Mouse (Mus musculus) hindbrain, embryonic 10.5 days (tissue): ENCODE data around the gene Fcna. TPM values are rescaled to one million over a fixed set of nuclear protein-coding genes. Genes with fewer than 3 reads are reported as not detected.

ENCODE experiments used
- DNase-seq: peaks from one replicate; pipeline ENCODE4 v3.0.0-alpha.2; 2017; ENCODE audit warnings: low spot score
- H3K27ac ChIP-seq: fragments of 300-500 bp; sonication (generic); 2 replicates; pipeline ENCODE4 v1.5.1; 2016; ENCODE audit warnings: mild to moderate bottlenecking, moderate library complexity
- H3K27me3 ChIP-seq: fragments of 300-500 bp; sonication (generic); 2 replicates; pipeline ENCODE4 v1.6.1; 2016; ENCODE audit warnings: mild to moderate bottlenecking; ENCODE audit not compliant: poor library complexity, insufficient read depth, severe bottlenecking
- H3K36me3 ChIP-seq: fragments of 300-500 bp; sonication (generic); 2 replicates; pipeline ENCODE4 v1.6.1; 2016; ENCODE audit warnings: mild to moderate bottlenecking, moderate library complexity
- H3K4me1 ChIP-seq: fragments of 300-500 bp; sonication (generic); replicated peaks from 2 replicates; pipeline ENCODE4 v1.6.1; 2016; ENCODE audit warnings: mild to moderate bottlenecking
- H3K4me3 ChIP-seq: fragments of 300-500 bp; sonication (generic); 2 replicates; pipeline ENCODE4 v1.5.1; 2016; ENCODE audit warnings: mild to moderate bottlenecking, moderate library complexity
- H3K9me3 ChIP-seq: fragments of 300-500 bp; sonication (generic); 2 replicates; pipeline ENCODE4 v1.6.1; 2016; ENCODE audit warnings: mild to moderate bottlenecking, moderate library complexity
- WGBS: fragments of 180-500 bp; shearing (Covaris S2); methylation state at CpG from one replicate; pipeline ENCODE4 v1.1.7; 2016; 5-methylcytosine and 5-hydroxymethylcytosine counted together
- polyA plus RNA-seq: library from polyadenylated mRNA; unstranded; fragments of >200 nt; fragmentation: Nextera tagmentation; extraction: Ambion mirVana; gene quantifications from 2 replicates; pipeline ENCODE4 v1.2.1, GENCODE M21; 2016

Fcna gene
- polyA plus RNA-seq, 1 experiment from 2014 or later = 1.2 TPM

- H3K4me1 ChIP-seq = no peaks in the 10 kb centered on the region
- no peak for DNase-seq
- no peak overlapping the region for H3K27ac ChIP-seq
- peaks cover 97% of the 10 kb centered on the region for H3K36me3 ChIP-seq
- no peak overlapping the region for H3K4me3 ChIP-seq
- H3K9me3 ChIP-seq = no peaks in the 10 kb centered on the region
- no peaks in the 10 kb centered on the region for H3K27me3 ChIP-seq
- 88% methylated on average over 2 of the region's 2 CpGs for WGBS
These were observed 27.8 kb downstream of the Fcna start for GRCm38 (mm10) chr2:25600037-25600436.

DNA sequence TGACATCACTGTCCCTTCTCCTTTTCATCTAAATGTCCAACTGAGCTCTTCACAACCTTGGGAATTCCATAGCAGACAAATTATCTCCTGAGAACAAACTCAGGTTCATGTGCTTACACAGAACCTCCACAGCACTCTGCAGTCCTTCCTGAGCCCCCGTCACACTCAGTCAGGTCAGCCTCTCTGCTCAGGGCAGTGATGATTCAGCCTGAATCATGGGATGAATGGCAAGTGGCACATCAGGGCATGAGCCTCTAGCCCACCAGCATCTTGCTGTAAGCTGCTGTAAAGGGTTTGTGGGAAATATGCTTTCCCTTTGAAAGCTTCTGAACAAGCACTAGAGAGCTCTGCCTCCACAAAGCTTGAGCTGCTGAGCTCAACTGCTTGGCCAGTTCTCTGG, 29.1 kb downstream of the Fcna start:
- WGBS = 88% methylated on average over 1 of the region's 1 CpGs
- Histone ChIP-seq H3K4me1 (no peaks in the 10 kb centered on the region), H3K27ac (no peak overlapping the region), H3K36me3 (peaks cover 96% of the 10 kb centered on the region), H3K4me3 (no peak overlapping the region), H3K27me3 (no peaks in the 10 kb centered on the region), H3K9me3 (no peaks in the 10 kb centered on the region)
- no peak for DNase-seq

DNA sequence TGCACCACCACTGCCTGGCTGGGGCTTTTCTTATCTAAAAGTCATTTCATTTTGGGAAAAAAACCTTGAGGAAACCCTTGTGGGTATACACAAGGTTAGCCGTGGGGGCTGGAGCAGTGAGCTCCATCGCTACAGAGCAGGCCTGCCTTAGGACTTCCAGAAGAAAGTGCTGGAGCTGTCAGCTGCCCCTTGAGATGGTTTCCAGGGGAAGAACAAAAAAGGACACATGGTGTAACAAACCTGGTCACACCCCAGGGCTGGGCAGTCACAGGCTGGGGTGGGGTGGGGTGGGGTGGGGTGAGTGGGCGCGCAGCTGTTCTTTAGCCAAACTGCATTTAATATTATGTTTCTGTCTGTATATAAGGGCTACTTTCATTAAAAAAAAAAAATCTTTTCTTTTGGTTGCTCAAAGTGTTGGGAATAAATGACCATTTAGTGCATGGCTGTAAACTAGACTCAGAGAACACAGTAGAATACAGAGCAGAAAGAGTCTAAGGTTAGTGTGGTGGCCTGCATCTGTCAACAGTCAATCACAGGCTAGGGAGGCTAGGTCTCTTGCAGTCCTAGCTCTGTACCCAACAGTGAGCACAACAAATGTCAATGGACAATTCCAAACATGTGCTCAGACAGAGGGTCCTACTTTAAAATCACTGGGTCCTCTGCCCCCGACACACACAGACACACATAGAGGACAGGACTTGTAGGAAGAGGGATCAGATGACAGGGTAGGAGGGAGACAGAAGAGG, 30.9 kb downstream of the Fcna start:
- Histone ChIP-seq H3K9me3 (no peaks in the 10 kb centered on the region), H3K27ac (no peak overlapping the region), H3K36me3 (peaks cover 96% of the 10 kb centered on the region), H3K4me1 (no peaks in the 10 kb centered on the region), H3K4me3 (no peak overlapping the region), H3K27me3 (no peaks in the 10 kb centered on the region)
- DNase-seq = no peak
- 97% methylated on average over 5 of the region's 5 CpGs for WGBS

GRCm38 (mm10) chr2:25591863-25592262, 36.0 kb downstream of the Fcna start:
- DNase-seq = no peak
- Histone ChIP-seq H3K4me1 (no peaks in the 10 kb centered on the region), H3K27ac (no peak overlapping the region), H3K27me3 (no peaks in the 10 kb centered on the region), H3K4me3 (no peak overlapping the region), H3K9me3 (no peaks in the 10 kb centered on the region), H3K36me3 (peaks cover 94% of the 10 kb centered on the region)
- 92% methylated on average over 2 of the region's 2 CpGs for WGBS

DNA sequence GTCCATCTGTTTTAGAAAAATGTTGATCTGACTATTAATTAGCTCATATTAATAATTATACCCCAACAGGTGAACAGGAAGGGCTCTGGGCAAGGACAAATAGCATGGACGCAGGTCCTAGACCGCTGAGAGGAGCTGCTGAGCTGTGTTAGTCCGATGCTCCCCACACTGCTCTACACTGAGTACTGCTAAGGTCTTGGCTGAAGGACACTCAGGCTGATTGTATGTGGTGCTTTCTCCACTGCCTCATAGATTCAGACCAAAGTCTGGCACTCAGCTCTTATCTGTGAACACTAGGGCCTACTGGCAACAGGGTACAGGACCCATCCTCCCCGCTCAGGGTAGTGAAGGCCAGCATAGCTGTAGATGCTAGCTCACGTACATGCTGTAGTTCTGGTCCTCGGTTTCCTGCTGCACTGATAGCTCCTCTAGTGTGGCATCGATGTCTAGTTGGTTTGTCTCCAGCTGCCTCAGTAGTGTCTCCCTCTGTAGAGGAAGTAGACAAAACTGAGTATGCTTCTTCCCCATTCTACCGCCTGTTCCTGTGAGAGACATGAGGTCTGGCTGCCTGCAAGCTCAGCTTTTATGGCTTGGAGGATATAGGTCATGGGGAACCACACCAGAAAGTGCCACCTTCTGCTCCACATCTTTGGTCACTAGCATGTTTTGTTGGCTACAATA, 39.5 kb downstream of the Fcna start:
- Histone ChIP-seq H3K4me3 (no peak overlapping the region), H3K27ac (no peak overlapping the region), H3K4me1 (peaks cover 3% of the 10 kb centered on the region; the same call in 1 of the 2 replicates), H3K36me3 (peaks cover 99% of the 10 kb centered on the region), H3K27me3 (no peaks in the 10 kb centered on the region), H3K9me3 (no peaks in the 10 kb centered on the region)
- DNase-seq = no peak
- WGBS = 96% methylated on average over 8 of the region's 8 CpGs

DNA sequence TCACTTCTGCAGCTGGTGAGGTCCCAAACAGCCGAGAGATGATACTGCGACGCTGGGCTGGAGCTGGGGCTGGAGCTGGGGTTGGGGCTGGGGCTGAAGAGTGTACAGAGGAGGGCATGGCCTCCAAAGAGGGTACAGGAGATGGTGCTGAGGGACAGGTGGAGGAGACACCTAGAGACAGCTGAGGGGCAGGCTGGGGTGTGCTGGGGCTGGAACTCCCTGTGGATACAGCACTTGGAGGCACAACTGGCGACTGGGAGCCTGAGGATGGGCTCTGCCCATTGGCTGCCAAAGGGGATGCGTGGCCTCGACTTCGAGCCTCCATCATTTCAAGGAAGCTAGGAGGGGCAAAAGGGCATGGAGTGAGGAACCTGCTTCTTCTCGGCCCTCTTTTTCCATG, 40.5 kb downstream of the Fcna start:
- H3K27ac ChIP-seq = no peak overlapping the region
- DNase-seq = no peak
- H3K27me3 ChIP-seq = no peaks in the 10 kb centered on the region
- peaks cover 14% of the 10 kb centered on the region for H3K4me1 ChIP-seq
- no peaks in the 10 kb centered on the region for H3K9me3 ChIP-seq
- peaks cover 98% of the 10 kb centered on the region for H3K36me3 ChIP-seq
- H3K4me3 ChIP-seq = no peak overlapping the region
- WGBS = 90% methylated on average over 8 of the region's 8 CpGs

DNA sequence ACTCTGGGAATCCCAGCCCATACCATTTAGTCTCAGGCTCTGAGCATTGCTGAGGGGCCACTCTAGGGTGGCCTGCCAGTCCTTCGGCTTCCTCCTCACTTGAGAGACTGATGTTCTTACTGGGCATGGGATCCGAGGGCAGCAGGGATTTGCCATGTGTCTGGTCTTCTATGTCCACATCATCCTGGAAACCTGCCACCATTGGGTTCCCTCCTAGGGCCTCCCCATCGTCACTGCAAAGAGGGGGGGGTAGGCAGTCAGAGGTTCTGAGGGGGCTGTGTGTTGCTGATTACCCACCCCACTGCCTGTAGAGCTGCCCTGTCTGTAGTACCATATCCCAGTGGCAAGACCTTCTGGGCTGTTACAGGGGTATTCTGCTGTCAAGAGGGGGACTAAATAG, 42.2 kb downstream of the Fcna start:
- peaks cover 9% of the 10 kb centered on the region for H3K27me3 ChIP-seq
- no peaks in the 10 kb centered on the region for H3K9me3 ChIP-seq
- WGBS = 91% methylated on average over 3 of the region's 3 CpGs
- H3K27ac ChIP-seq = no peak overlapping the region
- peaks cover 81% of the 10 kb centered on the region for H3K36me3 ChIP-seq
- no peak for DNase-seq
- H3K4me3 ChIP-seq = no peak overlapping the region
- H3K4me1 ChIP-seq = peaks cover 30% of the 10 kb centered on the region

DNA sequence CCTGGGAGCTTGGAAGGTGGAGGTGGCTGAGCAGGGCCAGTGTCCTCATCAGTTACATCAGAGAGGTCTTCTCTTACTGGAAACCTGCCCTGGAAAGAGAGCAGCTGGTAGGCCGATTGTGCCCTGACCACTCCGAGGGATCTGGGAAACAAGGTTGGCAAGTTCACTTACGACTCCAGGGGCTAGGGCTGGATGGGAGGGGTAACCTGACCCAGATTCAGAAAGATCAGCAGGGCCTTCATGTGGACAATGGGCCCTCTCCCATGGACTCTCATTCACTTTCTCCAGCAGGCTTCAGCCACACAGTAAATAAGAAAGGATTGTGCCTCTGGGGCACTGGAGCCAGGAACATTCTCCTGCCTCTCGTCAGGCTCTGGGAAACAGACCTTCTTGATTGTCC, 43.0 kb downstream of the Fcna start:
- WGBS = 87% methylated on average over 4 of the region's 4 CpGs
- Histone ChIP-seq H3K27me3 (peaks cover 17% of the 10 kb centered on the region), H3K4me1 (peaks cover 33% of the 10 kb centered on the region), H3K4me3 (no peak overlapping the region), H3K36me3 (peaks cover 73% of the 10 kb centered on the region), H3K9me3 (no peaks in the 10 kb centered on the region), H3K27ac (no peak overlapping the region)
- no peak for DNase-seq

- Histone ChIP-seq H3K4me1 (peaks cover 40% of the 10 kb centered on the region), H3K27me3 (peaks cover 24% of the 10 kb centered on the region), H3K9me3 (no peaks in the 10 kb centered on the region), H3K36me3 (peaks cover 66% of the 10 kb centered on the region), H3K4me3 (no peak overlapping the region), H3K27ac (no peak overlapping the region)
- no peak for DNase-seq
- WGBS = 93% methylated on average over 3 of the region's 3 CpGs
These were observed 43.7 kb downstream of the Fcna start for GRCm38 (mm10) chr2:25584152-25584551.

DNA sequence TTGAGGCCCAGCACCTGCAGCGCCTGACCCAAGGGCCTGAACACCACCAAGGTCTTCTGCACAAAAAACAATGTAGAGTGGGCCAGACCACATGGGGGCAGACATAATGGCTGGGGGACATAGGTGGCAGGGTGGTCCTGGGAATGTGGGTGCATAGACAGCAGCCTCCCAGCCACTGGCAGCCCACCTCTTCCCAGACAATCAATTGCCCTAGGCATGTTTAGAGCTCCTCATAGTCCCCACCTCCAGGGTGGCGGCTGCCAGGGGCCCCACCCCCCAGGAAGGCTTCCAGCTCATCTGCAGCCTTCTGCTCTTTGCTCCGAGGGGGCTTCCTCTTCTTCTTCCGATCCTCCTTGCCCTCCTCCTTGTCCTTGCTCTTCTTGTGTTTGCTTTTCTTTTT, 44.3 kb downstream of the Fcna start:
- H3K9me3 ChIP-seq = no peaks in the 10 kb centered on the region
- H3K4me1 ChIP-seq = peaks cover 45% of the 10 kb centered on the region
- WGBS = 85% methylated on average over 4 of the region's 4 CpGs
- no peak for DNase-seq
- H3K27ac ChIP-seq = no peak overlapping the region
- no peak overlapping the region for H3K4me3 ChIP-seq
- peaks cover 62% of the 10 kb centered on the region for H3K36me3 ChIP-seq
- peaks cover 30% of the 10 kb centered on the region for H3K27me3 ChIP-seq

DNA sequence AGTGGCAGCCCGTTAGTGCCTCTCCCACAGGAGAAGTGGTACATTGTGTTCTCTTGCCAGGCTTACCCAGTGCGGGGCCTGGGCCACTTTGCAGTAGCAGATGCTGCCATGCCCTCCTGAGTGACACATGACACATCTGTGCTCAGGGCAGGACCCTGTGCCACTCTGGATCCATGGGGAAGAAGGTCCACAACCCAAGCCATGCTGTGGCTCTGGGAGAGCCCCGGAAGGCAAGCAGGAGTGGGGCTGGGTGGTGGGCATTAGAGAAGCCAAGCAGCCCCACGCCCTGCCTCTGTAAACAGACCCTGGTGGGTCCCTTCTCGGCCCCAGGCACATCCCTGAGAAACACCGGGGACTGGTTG, 44.7 kb downstream of the Fcna start:
- Histone ChIP-seq H3K4me1 (peaks cover 50% of the 10 kb centered on the region), H3K4me3 (no peak overlapping the region), H3K27me3 (peaks cover 34% of the 10 kb centered on the region), H3K9me3 (no peaks in the 10 kb centered on the region), H3K36me3 (peaks cover 57% of the 10 kb centered on the region), H3K27ac (peak overlapping the region; percentile 29; the same call in 1 of the 2 replicates)
- WGBS = 91% methylated on average over 6 of the region's 6 CpGs
- no peak for DNase-seq

GRCm38 (mm10) chr2:25582466-25583119, 45.2 kb downstream of the Fcna start:
- peaks cover 55% of the 10 kb centered on the region for H3K4me1 ChIP-seq
- peaks cover 52% of the 10 kb centered on the region for H3K36me3 ChIP-seq
- peak overlapping the region; percentile 29; the same call in 1 of the 2 replicates for H3K27ac ChIP-seq
- 0 out of 2 replicates have a peak overlapping the region, but pooled peaks have one; percentile 18 for H3K4me3 ChIP-seq
- WGBS = 62% methylated on average over 12 of the region's 12 CpGs
- DNase-seq = no peak
- H3K9me3 ChIP-seq = no peaks in the 10 kb centered on the region
- peaks cover 39% of the 10 kb centered on the region for H3K27me3 ChIP-seq

- WGBS = 32% methylated on average over 6 of the region's 6 CpGs
- H3K27me3 ChIP-seq = peaks cover 46% of the 10 kb centered on the region
- H3K4me1 ChIP-seq = peaks cover 62% of the 10 kb centered on the region
- H3K4me3 ChIP-seq = peak overlapping the region; percentile 46; the same call in 1 of the 2 replicates
- H3K9me3 ChIP-seq = no peaks in the 10 kb centered on the region
- peaks cover 45% of the 10 kb centered on the region for H3K36me3 ChIP-seq
- DNase-seq = no peak
- no peak overlapping the region for H3K27ac ChIP-seq
These were observed 45.9 kb downstream of the Fcna start for GRCm38 (mm10) chr2:25581901-25582301.
